Mouse (Mus musculus) heart, adult 11 months (tissue): Measurements from ENCODE around the gene Sh3gl1.

Experiments used
- DNase-seq: peaks from one replicate; pipeline ENCODE4 v3.0.0; 2022

Gene Sh3gl1

GRCm38 (mm10) chr17:55986030-55986961, 50.1 kb downstream of the Sh3gl1 start, which contains the start of gene Fsd1:
Gene Fsd1, plus strand, starts transcription at chr17:55986509.
- DNase-seq: no peak

- no peak for DNase-seq
These were observed 59.1 kb downstream of the Sh3gl1 start for GRCm38 (mm10) chr17:55977301-55977700.

GRCm38 (mm10) chr17:55976255-55976862, 60.1 kb downstream of the Sh3gl1 start:
- DNase-seq: peak; percentile 92

GRCm38 (mm10) chr17:55971453-55971852, 65.0 kb downstream of the Sh3gl1 start:
- peak; percentile 89 for DNase-seq

GRCm38 (mm10) chr17:55969966-55970891, 66.2 kb downstream of the Sh3gl1 start, which contains the start of gene Shd:
Gene Shd, plus strand, starts transcription at chr17:55970467.
- peak; percentile 90 for DNase-seq

- DNase-seq: no peak
These were observed 66.9 kb downstream of the Sh3gl1 start for GRCm38 (mm10) chr17:55969560-55969959.

- peak; percentile 95 for DNase-seq
These were observed 68.2 kb downstream of the Sh3gl1 start for GRCm38 (mm10) chr17:55968210-55968609.

- peak; percentile 89 for DNase-seq
These were observed 69.2 kb downstream of the Sh3gl1 start for GRCm38 (mm10) chr17:55967186-55967585.
